Mouse (Mus musculus): ENCODE data around the gene Col28a1.

DNA sequence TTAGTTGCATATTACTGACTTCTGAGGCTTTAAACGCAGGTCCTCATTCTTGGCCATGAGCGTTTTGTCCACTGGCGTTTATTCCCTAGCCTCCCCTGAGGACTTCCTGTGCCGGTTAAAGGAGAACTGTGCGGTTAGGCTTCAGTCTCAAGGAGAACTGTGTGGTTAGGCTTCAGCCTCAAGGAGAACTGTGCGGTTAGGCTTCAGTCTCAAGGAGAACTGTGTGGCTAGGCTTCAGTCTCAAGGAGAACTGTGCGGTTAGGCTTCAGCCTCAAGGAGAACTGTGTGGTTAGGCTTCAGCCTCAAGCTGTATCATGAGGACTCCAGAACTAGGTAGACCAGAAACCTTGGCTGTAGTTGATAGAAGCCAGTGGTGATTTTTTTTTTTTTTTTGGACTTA is 229.7 kb downstream of the Col28a1 start:
- TF ChIP-seq CTCF (IDR thresholded peaks at IDR 0.05; ENCODE audit: borderline replicate concordance, insufficient read depth, low read length) (no peak), POLR2A (IDR thresholded peaks at IDR 0.05; ENCODE audit: low read depth, low read length) (no peak)

Measured in embryonic fibroblast, embryonic 13.5 days (primary cell).